Mouse (Mus musculus): ENCODE results near the gene Usp45. TPM values are rescaled to one million over a fixed set of nuclear protein-coding genes. Genes with fewer than 3 reads are reported as not detected.

Gene Usp45
- polyA plus RNA-seq, 1 experiment, result 3.0 TPM

DNA sequence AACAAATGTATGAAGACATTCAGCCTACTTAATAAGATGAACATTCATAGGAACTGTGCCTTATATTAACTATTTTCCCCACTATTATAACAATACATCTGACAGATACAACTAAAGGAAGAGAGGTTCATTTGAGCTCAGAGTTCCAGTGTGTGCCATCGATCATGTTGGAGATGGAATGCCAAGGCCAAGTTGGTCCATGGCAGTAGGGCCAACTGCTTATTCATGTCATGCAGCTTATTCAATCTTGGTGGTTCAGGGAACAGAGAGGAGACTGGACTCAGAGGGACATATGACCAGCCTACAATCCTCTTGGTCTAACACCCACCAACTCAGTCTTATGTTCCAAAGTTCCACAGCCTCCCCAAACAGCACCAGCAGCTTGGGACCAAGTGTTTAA is 34.1 kb downstream of the Usp45 start:
- Histone ChIP-seq H3K27me3 (ENCODE audit: control insufficient read depth, insufficient read depth, low read length) (no peaks in the 10 kb centered on the region), H3K4me1 (ENCODE audit: control insufficient read depth, insufficient read depth, insufficient read length, low read length) (no peaks in the 10 kb centered on the region), H3K36me3 (ENCODE audit: control insufficient read depth, insufficient read depth, low read length) (peaks cover 46% of the 10 kb centered on the region), H3K4me3 (ENCODE audit: low read depth, low read length) (no peak overlapping the region), H3K27ac (ENCODE audit: insufficient read depth, low read depth, low read length) (no peak overlapping the region)
- TF ChIP-seq POLR2A (IDR thresholded peaks at IDR 0.05; ENCODE audit: low read depth, low read length), result no peak
- TF ChIP-seq CTCF (IDR thresholded peaks at IDR 0.05; ENCODE audit: extremely low read depth, insufficient read length, insufficient replicate concordance, low read depth, low read length), result no peak
- 98% methylated on average over 1 of the region's 1 CpGs for WGBS

DNA sequence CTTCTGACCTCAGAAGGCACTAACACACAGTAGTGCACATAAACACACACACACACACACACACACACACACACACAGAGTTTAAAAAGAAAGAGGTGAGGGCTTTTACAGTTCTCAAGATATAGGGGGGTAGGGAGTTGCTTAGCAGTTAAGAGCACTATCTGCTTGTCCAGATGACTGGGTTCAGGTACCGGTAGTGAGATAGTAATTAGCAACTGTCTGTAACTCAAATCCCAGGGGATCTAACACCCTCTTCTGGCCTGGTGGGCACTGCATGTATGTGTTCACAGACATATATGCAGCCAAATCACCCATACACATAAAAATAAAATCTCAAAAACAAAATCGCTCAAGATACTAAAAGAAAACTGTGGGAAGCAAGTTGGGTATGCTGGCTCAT is 34.7 kb downstream of the Usp45 start:
- Histone ChIP-seq H3K27ac (ENCODE audit: insufficient read depth, low read depth, low read length) (no peak overlapping the region), H3K4me3 (ENCODE audit: low read depth, low read length) (no peak overlapping the region), H3K36me3 (ENCODE audit: control insufficient read depth, insufficient read depth, low read length) (peaks cover 47% of the 10 kb centered on the region), H3K27me3 (ENCODE audit: control insufficient read depth, insufficient read depth, low read length) (no peaks in the 10 kb centered on the region), H3K4me1 (ENCODE audit: control insufficient read depth, insufficient read depth, insufficient read length, low read length) (no peaks in the 10 kb centered on the region)
- 95% methylated on average over 2 of the region's 2 CpGs for WGBS
- TF ChIP-seq POLR2A (IDR thresholded peaks at IDR 0.05; ENCODE audit: low read depth, low read length) (no peak), CTCF (IDR thresholded peaks at IDR 0.05; ENCODE audit: extremely low read depth, insufficient read length, insufficient replicate concordance, low read depth, low read length) (no peak)

DNA sequence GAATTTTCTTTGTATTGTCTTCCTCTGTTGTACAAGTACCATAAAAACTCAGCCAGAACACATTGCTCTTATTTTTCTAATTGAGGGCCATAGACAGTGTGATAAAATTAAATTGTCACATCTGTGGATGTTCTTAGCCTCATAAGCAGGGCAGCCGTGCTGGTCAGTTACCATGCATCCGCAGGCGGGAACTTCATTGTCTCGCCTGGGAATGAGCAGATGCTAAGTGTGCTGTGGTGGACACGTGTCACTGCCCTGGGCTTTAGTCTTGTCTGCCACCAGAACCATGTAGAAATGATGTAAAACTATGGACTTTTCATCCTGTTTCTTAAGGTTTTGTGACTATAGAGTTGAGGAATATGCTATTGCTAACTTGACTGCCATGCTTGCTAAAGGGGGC is 40.2 kb downstream of the Usp45 start:
- Histone ChIP-seq H3K4me3 (ENCODE audit: low read depth, low read length) (no peak overlapping the region), H3K36me3 (ENCODE audit: control insufficient read depth, insufficient read depth, low read length) (peaks cover 30% of the 10 kb centered on the region), H3K27me3 (ENCODE audit: control insufficient read depth, insufficient read depth, low read length) (no peaks in the 10 kb centered on the region), H3K4me1 (ENCODE audit: control insufficient read depth, insufficient read depth, insufficient read length, low read length) (no peaks in the 10 kb centered on the region), H3K27ac (ENCODE audit: insufficient read depth, low read depth, low read length) (no peak overlapping the region)
- no peak for TF ChIP-seq POLR2A (IDR thresholded peaks at IDR 0.05; ENCODE audit: low read depth, low read length)
- no peak for TF ChIP-seq CTCF (IDR thresholded peaks at IDR 0.05; ENCODE audit: extremely low read depth, insufficient read length, insufficient replicate concordance, low read depth, low read length)
- 88% methylated on average over 5 of the region's 5 CpGs for WGBS

DNA sequence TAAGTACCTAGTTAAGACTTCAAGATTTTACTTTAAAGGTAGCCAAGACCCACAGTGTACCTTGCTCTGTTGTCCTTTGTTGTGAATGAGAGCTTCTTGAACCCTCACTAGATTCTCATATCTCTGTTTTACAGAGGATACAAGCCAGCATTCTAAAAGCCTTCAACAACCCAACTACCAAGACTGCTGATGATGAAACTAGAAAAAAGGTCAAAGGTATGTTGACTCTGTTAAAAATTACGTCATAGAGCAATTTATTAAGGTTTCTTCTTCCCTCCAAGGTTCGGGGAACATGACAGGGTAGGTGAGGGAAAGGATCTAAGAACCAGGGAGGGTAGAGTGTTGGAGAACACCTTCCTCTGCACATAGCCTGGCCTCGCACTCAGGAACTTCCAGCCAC is 43.7 kb downstream of the Usp45 start:
- Histone ChIP-seq H3K27me3 (ENCODE audit: control insufficient read depth, insufficient read depth, low read length) (no peaks in the 10 kb centered on the region), H3K36me3 (ENCODE audit: control insufficient read depth, insufficient read depth, low read length) (peaks cover 26% of the 10 kb centered on the region), H3K27ac (ENCODE audit: insufficient read depth, low read depth, low read length) (no peak overlapping the region), H3K4me1 (ENCODE audit: control insufficient read depth, insufficient read depth, insufficient read length, low read length) (no peaks in the 10 kb centered on the region), H3K4me3 (ENCODE audit: low read depth, low read length) (no peak overlapping the region)
- TF ChIP-seq CTCF (IDR thresholded peaks at IDR 0.05; ENCODE audit: extremely low read depth, insufficient read length, insufficient replicate concordance, low read depth, low read length) (no peak), POLR2A (IDR thresholded peaks at IDR 0.05; ENCODE audit: low read depth, low read length) (no peak)
- WGBS, result 53% methylated on average over 3 of the region's 3 CpGs

DNA sequence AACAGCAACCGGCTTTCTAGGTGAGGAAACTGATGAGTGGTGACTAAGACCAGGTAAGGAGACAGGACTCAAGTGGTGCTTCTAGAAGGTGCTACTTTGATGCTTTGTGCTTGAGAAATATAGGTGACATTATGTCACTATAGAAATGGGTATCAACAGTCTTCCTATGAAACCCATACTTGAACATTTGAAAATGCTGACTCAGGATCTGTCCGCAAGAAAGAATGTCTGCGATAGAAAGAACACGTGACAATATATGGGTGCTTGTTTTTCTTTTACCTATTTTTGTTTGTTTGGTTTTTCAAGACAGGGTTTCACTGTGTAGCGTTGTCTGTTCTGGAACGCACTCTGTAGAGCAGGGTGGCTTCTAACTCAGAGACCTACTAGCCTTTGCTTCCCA is 45.7 kb downstream of the Usp45 start:
- H3K27ac ChIP-seq (ENCODE audit: insufficient read depth, low read depth, low read length), result no peak overlapping the region
- H3K27me3 ChIP-seq (ENCODE audit: control insufficient read depth, insufficient read depth, low read length), result no peaks in the 10 kb centered on the region
- WGBS, result 93% methylated on average over 6 of the region's 6 CpGs
- peaks cover 27% of the 10 kb centered on the region for H3K36me3 ChIP-seq (ENCODE audit: control insufficient read depth, insufficient read depth, low read length)
- TF ChIP-seq POLR2A (IDR thresholded peaks at IDR 0.05; ENCODE audit: low read depth, low read length) (no peak), CTCF (IDR thresholded peaks at IDR 0.05; ENCODE audit: extremely low read depth, insufficient read length, insufficient replicate concordance, low read depth, low read length) (no peak)
- H3K4me1 ChIP-seq (ENCODE audit: control insufficient read depth, insufficient read depth, insufficient read length, low read length), result no peaks in the 10 kb centered on the region
- H3K4me3 ChIP-seq (ENCODE audit: low read depth, low read length), result no peak overlapping the region

DNA sequence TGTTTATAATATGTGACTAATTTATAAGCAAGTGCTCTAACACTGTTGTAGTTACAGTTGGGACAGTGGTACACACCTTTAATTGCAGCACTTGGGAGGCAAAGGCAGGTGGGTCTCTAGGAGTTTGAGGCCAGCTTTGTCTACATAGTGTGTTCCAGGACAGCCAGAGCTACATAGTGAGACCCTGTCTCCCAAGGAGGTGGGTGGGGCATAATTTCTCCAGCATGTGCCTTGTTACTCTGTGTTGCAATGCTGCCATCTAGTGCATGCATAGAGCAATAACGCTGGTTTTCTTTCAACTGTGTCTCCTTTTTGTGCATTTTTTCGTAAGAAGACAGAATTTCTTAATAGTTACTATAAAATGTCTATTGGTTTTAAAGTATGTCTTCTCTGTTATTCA is 47.1 kb downstream of the Usp45 start:
- Histone ChIP-seq H3K36me3 (ENCODE audit: control insufficient read depth, insufficient read depth, low read length) (peaks cover 27% of the 10 kb centered on the region), H3K4me1 (ENCODE audit: control insufficient read depth, insufficient read depth, insufficient read length, low read length) (no peaks in the 10 kb centered on the region), H3K27me3 (ENCODE audit: control insufficient read depth, insufficient read depth, low read length) (no peaks in the 10 kb centered on the region), H3K27ac (ENCODE audit: insufficient read depth, low read depth, low read length) (no peak overlapping the region), H3K4me3 (ENCODE audit: low read depth, low read length) (no peak overlapping the region)
- WGBS, result 37% methylated on average over 2 of the region's 2 CpGs
- peak; percentile 65; the same call in 1 of the 2 replicates for TF ChIP-seq CTCF (IDR thresholded peaks at IDR 0.05; ENCODE audit: extremely low read depth, insufficient read length, insufficient replicate concordance, low read depth, low read length)
- TF ChIP-seq POLR2A (IDR thresholded peaks at IDR 0.05; ENCODE audit: low read depth, low read length), result no peak

DNA sequence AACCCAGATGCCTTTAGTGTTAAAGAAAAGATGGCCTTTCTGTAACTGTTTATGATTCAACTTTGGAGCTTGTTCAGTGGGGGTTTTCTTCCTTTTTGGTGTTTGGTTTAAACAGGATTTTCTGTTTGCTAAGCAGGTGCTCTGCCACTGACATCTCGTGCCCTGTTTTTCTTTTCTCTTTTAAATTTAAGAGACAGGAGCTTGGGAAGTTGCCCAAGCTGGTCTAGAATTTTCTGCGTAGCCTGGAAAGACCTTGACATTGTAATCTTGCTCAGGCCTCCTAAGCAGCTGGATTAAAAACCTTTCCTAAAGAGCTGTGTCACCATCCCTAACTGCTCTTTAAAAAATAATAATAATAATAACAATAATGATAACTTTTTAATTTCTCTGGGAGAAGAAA is 59.7 kb downstream of the Usp45 start:
- WGBS, result 83% methylated on average over 2 of the region's 2 CpGs
- TF ChIP-seq CTCF (IDR thresholded peaks at IDR 0.05; ENCODE audit: extremely low read depth, insufficient read length, insufficient replicate concordance, low read depth, low read length) (no peak), POLR2A (IDR thresholded peaks at IDR 0.05; ENCODE audit: low read depth, low read length) (no peak)
- H3K36me3 ChIP-seq (ENCODE audit: control insufficient read depth, insufficient read depth, low read length), result peaks cover 35% of the 10 kb centered on the region

DNA sequence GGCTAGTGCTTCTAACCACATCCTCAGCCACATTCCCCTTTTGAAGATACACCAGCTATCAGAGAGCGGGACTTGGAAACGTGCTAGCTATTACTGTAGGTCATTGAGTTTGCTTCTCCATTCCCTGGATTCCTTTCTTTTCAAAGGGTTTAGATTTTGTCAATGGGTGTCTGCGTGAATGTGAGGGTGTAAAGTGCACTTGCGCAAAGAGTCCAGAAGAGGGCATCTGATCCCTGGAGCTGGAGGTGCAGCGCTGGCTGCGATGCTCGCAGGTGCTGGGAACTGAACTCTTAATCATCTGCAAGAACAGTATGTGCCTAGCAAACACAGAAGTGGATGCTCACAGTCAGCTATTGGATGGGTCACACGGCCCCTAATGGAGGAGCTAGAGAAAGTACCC is 65.9 kb downstream of the Usp45 start:
- TF ChIP-seq CTCF (IDR thresholded peaks at IDR 0.05; ENCODE audit: extremely low read depth, insufficient read length, insufficient replicate concordance, low read depth, low read length), result no peak
- TF ChIP-seq POLR2A (IDR thresholded peaks at IDR 0.05; ENCODE audit: low read depth, low read length), result no peak
- Histone ChIP-seq H3K27me3 (ENCODE audit: control insufficient read depth, insufficient read depth, low read length) (no peaks in the 10 kb centered on the region), H3K27ac (ENCODE audit: insufficient read depth, low read depth, low read length) (no peak overlapping the region), H3K36me3 (ENCODE audit: control insufficient read depth, insufficient read depth, low read length) (peaks cover 21% of the 10 kb centered on the region), H3K4me1 (ENCODE audit: control insufficient read depth, insufficient read depth, insufficient read length, low read length) (no peaks in the 10 kb centered on the region), H3K4me3 (ENCODE audit: low read depth, low read length) (no peak overlapping the region)
- 97% methylated on average over 8 of the region's 8 CpGs for WGBS

More for the DNA sequence above, 59.7 kb downstream of the Usp45 start:
- Histone ChIP-seq H3K27ac (ENCODE audit: insufficient read depth, low read depth, low read length) (no peak overlapping the region), H3K4me1 (ENCODE audit: control insufficient read depth, insufficient read depth, insufficient read length, low read length) (no peaks in the 10 kb centered on the region), H3K4me3 (ENCODE audit: low read depth, low read length) (no peak overlapping the region), H3K27me3 (ENCODE audit: control insufficient read depth, insufficient read depth, low read length) (no peaks in the 10 kb centered on the region)
